Mouse (Mus musculus) liver, postnatal 0 days (tissue): Measurements from ENCODE around the gene Disp1. TPM values are rescaled to one million over a fixed set of nuclear protein-coding genes. Genes with fewer than 3 reads are reported as not detected.
A peak's percentile ranks its signal among the peaks of the same experiment; 100 is the strongest.

Experiments used
- ATAC-seq: fragments of 200-750 bp; cut with Nextera tagmentation; 2 replicates; pipeline ENCODE4 v1.8.0; 2017; ENCODE audit warnings: mild to moderate bottlenecking, moderate library complexity
- DNase-seq: peaks from one replicate; pipeline ENCODE4 v3.0.0-alpha.2; 2016
- H3K27ac ChIP-seq: fragments of 300-500 bp; sonication (generic); 2 replicates; pipeline ENCODE4 v1.5.1; 2014; ENCODE audit warnings: antibody characterized with exemption, moderate library complexity, mild to moderate bottlenecking, low read depth
- H3K27me3 ChIP-seq: fragments of 300-500 bp; sonication (generic); 2 replicates; pipeline ENCODE4 v1.6.1; 2014; ENCODE audit warnings: low read length, control low read depth, mixed read lengths; ENCODE audit not compliant: insufficient read depth
- H3K36me3 ChIP-seq: fragments of 300-500 bp; sonication (generic); replicated peaks from 2 replicates; pipeline ENCODE4 v1.6.1; 2014; ENCODE audit warnings: mild to moderate bottlenecking, control low read depth, low read length, moderate library complexity, mixed read lengths; ENCODE audit not compliant: insufficient read depth
- H3K4me1 ChIP-seq: fragments of 300-500 bp; sonication (generic); 2 replicates; pipeline ENCODE4 v1.6.1; 2014; ENCODE audit warnings: antibody characterized with exemption, mild to moderate bottlenecking, control low read depth; ENCODE audit not compliant: insufficient read depth
- H3K4me2 ChIP-seq: fragments of 300-500 bp; sonication (generic); 2 replicates; pipeline ENCODE4 v1.6.1; 2014; ENCODE audit warnings: low read depth, mild to moderate bottlenecking, low read length, moderate library complexity, mixed read lengths
- H3K4me3 ChIP-seq: fragments of 300-500 bp; sonication (generic); 2 replicates; pipeline ENCODE4 v1.5.1; 2014; ENCODE audit warnings: low read depth, low read length
- H3K9ac ChIP-seq: fragments of 300-500 bp; sonication (generic); replicated peaks from 2 replicates; pipeline ENCODE4 v1.6.1; 2014; ENCODE audit warnings: mild to moderate bottlenecking, moderate library complexity
- H3K9me3 ChIP-seq: fragments of 300-500 bp; sonication (generic); 2 replicates; pipeline ENCODE4 v1.6.1; 2016; ENCODE audit warnings: mild to moderate bottlenecking, control low read depth, low read length, mixed read lengths
- CTCF ChIP-seq: sonication (generic); IDR thresholded peaks from 2 replicates; pipeline ENCODE4 v1.5.1; 2016; ENCODE audit warnings: antibody characterized with exemption, low read depth
- EP300 ChIP-seq: IDR thresholded peaks from 2 replicates; pipeline ENCODE4 v1.6.1; 2016; ENCODE audit warnings: antibody characterized with exemption, low read depth, mild to moderate bottlenecking
- WGBS: fragments of 180-500 bp; shearing (Covaris S2); extraction: QIAGEN DNeasy Blood & Tissue Kit; methylation state at CpG from one replicate; pipeline ENCODE4 v1.1.7; 2014; ENCODE audit not compliant: insufficient replicate concordance; 5-methylcytosine and 5-hydroxymethylcytosine counted together
- polyA plus RNA-seq: library from polyadenylated mRNA; unstranded; fragments of >200 nt; fragmentation: Nextera tagmentation; extraction: Ambion mirVana; gene quantifications from 2 replicates; pipeline ENCODE4 v1.2.1, GENCODE M21; 2015

The Disp1 gene
- polyA plus RNA-seq, 1 experiment from 2014 or later: 1.9 TPM

- no peaks in the 10 kb centered on the region for H3K9me3 ChIP-seq
- H3K4me2 ChIP-seq: no peak overlapping the region
- 91% methylated on average over 4 of the region's 4 CpGs for WGBS
- H3K36me3 ChIP-seq: no peaks in the 10 kb centered on the region
- no peak overlapping the region for H3K9ac ChIP-seq
- no peak overlapping the region for H3K4me3 ChIP-seq
- H3K27me3 ChIP-seq: no peaks in the 10 kb centered on the region
- H3K27ac ChIP-seq: no peak overlapping the region
- TF ChIP-seq EP300: no peak
- no peak for TF ChIP-seq CTCF
- ATAC-seq: no peak
- DNase-seq: no peak
- peaks cover 6% of the 10 kb centered on the region for H3K4me1 ChIP-seq
Measured at GRCm38 (mm10) chr1:183153354-183153753, 68.0 kb downstream of the Disp1 start.

- DNase-seq (no peak), ATAC-seq (no peak)
- Histone ChIP-seq H3K27ac (no peak overlapping the region), H3K36me3 (no peaks in the 10 kb centered on the region), H3K9ac (no peak overlapping the region), H3K4me1 (peaks cover 11% of the 10 kb centered on the region), H3K4me2 (no peak overlapping the region), H3K4me3 (no peak overlapping the region), H3K9me3 (no peaks in the 10 kb centered on the region), H3K27me3 (no peaks in the 10 kb centered on the region)
- no peak for TF ChIP-seq EP300
- TF ChIP-seq CTCF: no peak
- WGBS: 78% methylated on average over 12 of the region's 12 CpGs
Measured at GRCm38 (mm10) chr1:183151510-183152319, 69.6 kb downstream of the Disp1 start.

GRCm38 (mm10) chr1:183150379-183150840 lies 70.9 kb downstream of the Disp1 start:
- no peak for TF ChIP-seq CTCF
- TF ChIP-seq EP300: no peak
- H3K4me1 ChIP-seq: peaks cover 11% of the 10 kb centered on the region
- no peak overlapping the region for H3K4me2 ChIP-seq
- ATAC-seq: no peak
- no peak overlapping the region for H3K4me3 ChIP-seq
- H3K36me3 ChIP-seq: no peaks in the 10 kb centered on the region
- H3K9me3 ChIP-seq: no peaks in the 10 kb centered on the region
- no peak overlapping the region for H3K27ac ChIP-seq
- no peak for DNase-seq
- 67% methylated on average over 12 of the region's 12 CpGs for WGBS
- no peaks in the 10 kb centered on the region for H3K27me3 ChIP-seq
- no peak overlapping the region for H3K9ac ChIP-seq

GRCm38 (mm10) chr1:183149571-183150105 lies 71.7 kb downstream of the Disp1 start:
- H3K9me3 ChIP-seq: no peaks in the 10 kb centered on the region
- no peak overlapping the region for H3K27ac ChIP-seq
- H3K36me3 ChIP-seq: no peaks in the 10 kb centered on the region
- no peak for ATAC-seq
- H3K4me2 ChIP-seq: no peak overlapping the region
- H3K4me1 ChIP-seq: peaks cover 9% of the 10 kb centered on the region
- DNase-seq: no peak
- 52% methylated on average over 5 of the region's 5 CpGs for WGBS
- TF ChIP-seq EP300 (no peak), CTCF (no peak)
- no peaks in the 10 kb centered on the region for H3K27me3 ChIP-seq
- H3K4me3 ChIP-seq: no peak overlapping the region
- H3K9ac ChIP-seq: no peak overlapping the region

GRCm38 (mm10) chr1:183147438-183147841 lies 73.9 kb downstream of the Disp1 start:
- ATAC-seq (peak; percentile 98), DNase-seq (peak; percentile 62)
- no peak overlapping the region for H3K4me3 ChIP-seq
- peaks cover 7% of the 10 kb centered on the region for H3K4me1 ChIP-seq
- H3K36me3 ChIP-seq: no peaks in the 10 kb centered on the region
- peak overlapping the region; percentile 55; the same call in 1 of the 2 replicates for H3K27ac ChIP-seq
- TF ChIP-seq EP300: no peak
- no peak for TF ChIP-seq CTCF
- H3K9me3 ChIP-seq: no peaks in the 10 kb centered on the region
- 17% methylated on average over 5 of the region's 5 CpGs for WGBS
- peak overlapping the region; percentile 55 for H3K4me2 ChIP-seq
- H3K9ac ChIP-seq: no peak overlapping the region
- no peaks in the 10 kb centered on the region for H3K27me3 ChIP-seq

DNA sequence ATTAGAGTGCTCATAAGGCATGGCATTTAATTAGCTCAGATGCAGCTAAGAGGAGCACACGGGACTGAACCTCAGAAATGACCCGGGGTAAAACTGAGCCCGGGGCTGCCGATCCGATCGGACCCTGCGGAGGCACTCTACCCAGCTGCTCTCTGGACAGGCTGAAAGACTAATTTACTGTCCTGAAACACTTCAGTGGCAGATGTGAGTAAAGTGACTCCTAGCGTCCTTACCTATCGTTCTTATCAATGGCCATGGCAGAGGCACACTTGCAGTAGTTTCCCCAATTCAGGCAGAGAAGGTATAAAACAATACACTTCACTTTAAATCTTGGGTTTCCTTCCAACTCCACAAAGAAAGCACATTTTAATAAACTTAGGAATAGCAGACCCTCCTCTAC lies 74.5 kb downstream of the Disp1 start:
- Histone ChIP-seq H3K9me3 (no peaks in the 10 kb centered on the region), H3K27me3 (no peaks in the 10 kb centered on the region), H3K4me3 (peak overlapping the region; percentile 32), H3K27ac (peak overlapping the region; percentile 55), H3K4me2 (peak overlapping the region; percentile 60), H3K36me3 (no peaks in the 10 kb centered on the region), H3K4me1 (peaks cover 7% of the 10 kb centered on the region), H3K9ac (peak overlapping the region; percentile 35)
- ATAC-seq (peak; percentile 44), DNase-seq (no peak)
- no peak for TF ChIP-seq CTCF
- TF ChIP-seq EP300: no peak
- 37% methylated on average over 9 of the region's 9 CpGs for WGBS
